Mouse (Mus musculus): Measurements from ENCODE around the gene Mcat.

Mcat gene

DNA sequence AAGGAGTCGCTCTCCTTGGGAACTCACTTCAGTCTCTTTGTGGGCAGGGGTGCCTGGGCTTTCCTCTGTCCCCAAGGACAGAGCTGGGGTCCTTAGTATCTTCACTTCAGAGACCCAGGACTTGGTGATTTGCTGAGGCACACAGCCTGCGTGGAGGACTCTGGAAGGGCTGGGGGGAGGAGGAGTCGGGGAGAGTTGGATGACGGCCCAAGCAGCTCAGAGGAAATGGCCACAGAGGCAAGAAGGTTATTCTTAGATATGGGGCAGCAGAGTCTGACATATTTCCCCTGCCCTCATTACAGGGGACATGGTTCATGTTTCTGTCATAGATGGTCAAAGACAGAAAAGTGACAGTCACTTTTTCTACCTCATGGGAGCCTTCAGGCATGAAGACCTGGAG, 23.7 kb downstream of the Mcat start:
- CTCF ChIA-PET = interaction anchor here (0.6 kb wide), 1 partner anchor 114 kb away, joined by 4 read pairs; no protein-coding TSS in a partner anchor

GRCm38 (mm10) chr15:83538855-83539254, 24.7 kb downstream of the Mcat start:
- CTCF ChIA-PET = no interaction called here

GRCm38 (mm10) chr15:83535890-83536231, 27.7 kb downstream of the Mcat start:
- CTCF ChIA-PET = no interaction called here

- CTCF ChIA-PET = no interaction called here
Measured at GRCm38 (mm10) chr15:83534960-83535889, 28.4 kb downstream of the Mcat start.

DNA sequence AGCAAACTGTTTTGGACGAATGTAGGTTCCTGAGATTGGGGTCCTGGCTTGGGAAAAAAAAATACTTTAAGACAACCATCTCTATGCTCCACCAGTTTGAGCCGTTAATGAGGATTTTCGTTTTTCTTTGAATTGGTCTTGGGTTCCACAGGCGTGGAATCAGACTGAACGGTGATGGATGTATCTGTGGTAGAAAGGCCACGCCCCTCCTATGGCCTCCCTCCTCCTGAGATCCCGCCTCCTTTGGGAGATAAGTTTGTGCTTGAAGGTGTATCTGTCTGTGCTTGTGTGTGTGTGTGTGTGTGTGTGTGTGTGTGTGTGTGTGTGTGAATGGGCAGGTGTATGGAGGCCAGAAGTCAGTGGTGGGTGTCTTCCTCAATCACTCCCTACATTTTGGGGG, 31.0 kb downstream of the Mcat start:
- CTCF ChIA-PET = no interaction called here

DNA sequence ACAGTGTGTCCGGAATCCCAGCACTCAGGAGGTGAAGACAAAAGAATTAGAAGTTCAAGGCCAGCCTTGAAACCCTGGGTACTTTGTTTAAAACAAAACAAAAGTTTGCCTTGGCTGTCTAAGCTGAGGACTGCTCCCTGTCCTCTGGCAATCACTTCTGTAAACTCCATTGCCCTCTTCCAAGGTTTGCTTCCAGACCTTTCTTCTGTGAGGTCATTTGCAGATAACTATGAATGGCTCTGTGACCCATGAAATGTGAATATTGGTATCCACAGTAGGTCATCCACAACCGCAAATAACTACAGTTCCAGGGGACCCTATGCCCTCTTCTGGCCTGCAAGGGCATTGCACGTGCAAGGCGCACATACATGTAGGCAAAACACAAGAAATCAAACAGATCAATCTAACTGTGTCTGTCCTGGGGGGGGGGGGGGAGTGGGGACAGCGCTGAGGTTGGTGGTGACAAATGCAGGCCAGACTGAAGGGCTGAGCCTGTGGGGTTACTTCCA, 31.6 kb downstream of the Mcat start:
- CTCF ChIA-PET = no interaction called here

GRCm38 (mm10) chr15:83530688-83531087, 32.9 kb downstream of the Mcat start:
- CTCF ChIA-PET = no interaction called here

- CTCF ChIA-PET = no interaction called here
Measured at GRCm38 (mm10) chr15:83530233-83530632, 33.4 kb downstream of the Mcat start.

GRCm38 (mm10) chr15:83529765-83530164, 33.8 kb downstream of the Mcat start:
- CTCF ChIA-PET = no interaction called here

- CTCF ChIA-PET = no interaction called here
Measured at GRCm38 (mm10) chr15:83528892-83529291, 34.7 kb downstream of the Mcat start.

DNA sequence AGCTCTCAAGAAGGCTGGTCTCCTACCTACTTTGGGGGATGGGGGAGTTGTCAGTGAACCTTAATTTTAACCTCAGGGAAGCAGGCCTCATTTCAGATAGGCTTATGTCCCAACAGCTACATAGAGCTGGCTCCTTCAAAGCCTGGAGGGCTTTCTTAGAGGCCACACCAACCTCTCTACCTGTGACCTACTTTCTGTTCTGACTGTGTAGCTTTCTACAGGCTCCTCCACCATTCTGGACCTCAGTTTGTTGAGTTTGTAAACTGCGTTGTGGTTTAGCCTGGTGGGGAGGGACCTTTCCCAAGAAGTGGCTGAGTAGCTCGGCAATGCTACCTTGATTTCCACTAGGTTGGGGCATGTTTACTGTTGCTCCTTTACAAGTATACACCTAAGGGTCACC, 35.8 kb downstream of the Mcat start:
- CTCF ChIA-PET = interaction anchor here (0.6 kb wide), 1 partner anchor 24 kb away, joined by 10 read pairs; no protein-coding TSS in a partner anchor

- CTCF ChIA-PET = interaction anchor here (0.6 kb wide), 1 partner anchor 24 kb away, joined by 10 read pairs; no protein-coding TSS in a partner anchor
Measured at GRCm38 (mm10) chr15:83527092-83527437, 36.5 kb downstream of the Mcat start.

- CTCF ChIA-PET = no interaction called here
Measured at GRCm38 (mm10) chr15:83526424-83527091, 37.0 kb downstream of the Mcat start, which contains the start of gene Bik. Gene Bik (plus strand): TSS chr15:83526862.

DNA sequence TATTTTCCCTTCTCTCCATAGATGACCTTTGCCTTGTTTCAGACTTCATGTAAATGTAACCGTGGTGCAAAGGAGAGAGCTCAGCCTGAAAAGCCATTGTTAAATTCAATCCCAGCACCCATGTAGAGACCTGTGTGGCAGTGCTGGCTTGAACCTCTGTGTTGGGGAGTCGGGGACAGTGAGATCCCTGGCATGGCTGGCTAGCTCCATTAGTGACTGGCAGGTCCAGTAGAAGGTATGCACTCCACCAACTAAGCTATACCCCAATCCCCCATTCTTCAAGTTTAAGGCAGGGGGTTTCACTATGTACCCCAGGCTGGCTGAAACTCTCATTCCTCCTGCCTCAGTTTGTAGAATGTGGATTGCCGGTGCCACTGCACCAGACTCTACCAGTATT, 39.3 kb downstream of the Mcat start:
- CTCF ChIA-PET = no interaction called here

GRCm38 (mm10) chr15:83523638-83524332, 39.8 kb downstream of the Mcat start:
- CTCF ChIA-PET = no interaction called here

DNA sequence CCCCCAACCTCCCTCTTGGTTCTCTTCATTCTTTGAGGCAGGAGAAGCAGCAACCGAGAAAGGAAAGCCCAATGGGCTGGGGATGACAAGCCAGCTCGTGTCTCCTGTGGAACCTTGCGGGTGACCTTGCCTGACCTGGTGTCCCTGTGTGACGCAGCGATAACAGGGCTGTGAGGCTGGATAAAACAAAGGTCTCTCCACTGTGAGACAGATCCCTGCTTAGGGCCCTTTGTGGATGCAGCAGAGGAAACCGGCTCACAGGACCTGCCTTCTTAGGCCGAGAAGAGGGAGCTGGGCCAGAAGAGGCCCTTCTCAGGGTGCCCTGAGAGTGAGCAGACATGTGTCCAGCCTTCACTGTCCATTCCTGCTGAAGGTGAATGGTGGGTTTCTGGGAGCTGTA, 40.4 kb downstream of the Mcat start:
- CTCF ChIA-PET = no interaction called here

- CTCF ChIA-PET = no interaction called here
Measured at GRCm38 (mm10) chr15:83520861-83521382, 42.7 kb downstream of the Mcat start.

DNA sequence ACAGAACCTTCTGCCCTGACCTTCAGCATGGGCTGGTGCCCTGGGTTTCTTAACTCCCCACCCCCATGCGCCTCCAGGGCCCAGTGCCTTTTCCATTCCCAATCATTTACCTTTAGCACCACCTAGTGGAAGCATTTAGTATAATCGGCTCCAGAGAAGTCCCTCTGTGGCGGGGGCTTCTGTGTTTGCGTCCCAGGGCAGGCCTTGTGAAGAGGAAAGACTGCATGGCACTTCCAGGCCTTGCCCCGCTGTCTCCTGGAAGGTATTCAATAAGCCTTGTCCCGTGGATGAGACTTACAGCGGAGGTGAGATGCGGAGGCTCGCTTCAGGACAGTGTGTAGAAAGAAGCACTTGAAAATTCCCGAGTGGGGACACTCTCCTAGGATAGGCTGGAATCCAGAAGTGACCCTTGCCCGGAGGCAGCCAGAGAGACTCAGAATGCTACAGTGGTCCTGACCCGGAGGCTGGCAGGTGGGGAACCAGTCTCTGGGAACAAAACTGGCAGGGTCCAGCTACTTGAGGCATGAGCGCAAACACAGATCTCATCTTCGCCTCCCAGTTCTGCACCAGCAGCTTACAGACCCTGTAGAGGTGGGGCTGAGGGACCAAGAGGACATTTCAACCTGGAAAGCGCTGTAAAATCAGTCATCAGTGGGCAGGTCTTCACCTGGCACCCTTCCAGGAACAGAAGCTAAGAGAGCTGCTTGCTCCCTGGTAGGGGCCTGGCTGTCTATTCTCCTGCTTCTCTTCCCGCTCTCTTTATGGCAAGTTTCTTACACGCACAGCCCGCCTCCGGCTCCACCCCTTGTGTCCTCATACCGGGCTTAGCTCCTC, 45.2 kb downstream of the Mcat start:
- CTCF ChIA-PET = interaction anchor here (0.8 kb wide), 1 partner anchor 75 kb away, joined by 3 read pairs; no protein-coding TSS in a partner anchor

DNA sequence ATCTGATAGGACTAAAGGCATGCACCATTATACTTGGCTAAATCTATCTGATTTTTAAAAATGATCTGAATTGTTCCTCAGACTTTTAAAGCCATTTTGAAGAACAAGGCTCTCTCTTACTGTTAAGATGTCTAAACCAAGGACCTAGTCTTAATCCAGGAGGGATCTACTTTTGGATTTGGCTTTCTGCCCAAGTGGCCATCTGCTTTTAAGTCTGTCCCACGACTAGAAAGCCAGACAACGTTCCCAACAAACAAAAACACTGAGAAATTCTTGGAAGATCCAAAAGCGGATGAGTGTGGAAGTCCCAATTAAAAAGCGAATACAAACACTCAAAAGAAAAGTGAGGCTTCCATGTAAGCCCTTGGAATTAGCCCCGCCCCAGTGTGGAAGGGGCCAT, 48.6 kb downstream of the Mcat start:
- CTCF ChIA-PET = no interaction called here

- CTCF ChIA-PET = interaction anchor here (0.6 kb wide), 1 partner anchor 43 kb away, joined by 4 read pairs; no protein-coding TSS in a partner anchor
Measured at GRCm38 (mm10) chr15:83512489-83513281, 50.9 kb downstream of the Mcat start.

Data from spleen, embryonic (tissue).